Mouse (Mus musculus): ENCODE data around the gene Cenpf. TPM values are rescaled to one million over a fixed set of nuclear protein-coding genes. Genes with fewer than 3 reads are reported as not detected.

The Cenpf gene
- polyA plus RNA-seq (2012; ENCODE audit: insufficient read depth, insufficient read length, missing spikeins) = 15.7 and 17.7 TPM in 2 replicates

DNA sequence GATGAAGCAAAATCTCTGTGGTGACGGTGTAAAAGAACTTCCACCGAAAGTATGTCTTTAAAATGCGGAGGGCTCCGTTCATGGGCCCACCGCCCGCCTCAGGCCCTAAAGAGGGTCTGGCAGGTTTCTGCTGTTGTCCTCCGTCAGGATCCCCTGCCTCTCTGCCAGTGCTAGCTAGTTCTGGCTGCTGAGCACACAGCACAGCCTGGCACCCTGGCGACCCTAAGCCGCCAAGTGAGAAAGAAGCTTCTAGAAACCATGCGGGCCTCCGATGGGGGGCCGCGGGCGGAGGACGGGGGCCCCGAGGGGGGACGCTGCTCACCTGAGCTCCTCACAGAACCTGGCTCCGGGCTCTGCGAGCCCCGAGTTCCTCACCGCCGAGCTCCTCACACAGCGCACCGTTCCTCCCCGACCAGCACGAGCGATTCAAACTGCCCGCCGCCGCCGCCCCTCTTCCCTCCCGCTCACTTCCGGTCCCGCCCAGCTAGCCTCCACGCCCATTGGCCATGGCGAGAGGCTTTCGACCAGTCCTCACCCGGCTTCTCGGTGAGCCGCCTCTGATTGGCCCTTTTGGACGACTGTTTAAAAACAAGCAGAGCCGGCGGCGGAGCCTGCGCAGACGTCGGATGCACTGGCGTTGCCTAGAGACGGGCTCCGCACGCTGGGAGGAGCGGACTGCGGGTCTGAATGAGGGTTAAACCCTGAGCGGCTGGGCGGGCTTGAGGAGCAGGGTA is at the start of gene Cenpf:
TSS of gene Cenpf (minus strand) at position 433 of the 734 bp plus-strand sequence.
- Histone ChIP-seq H3K4me1 (ENCODE audit: control insufficient read depth, insufficient read depth, low read length) (peaks cover 4% of the 10 kb centered on the region; the same call in 1 of the 2 replicates), H3K4me3 (ENCODE audit: insufficient read depth, low read length) (peak within 1 kb of the TSS; percentile 80), H3K27ac (ENCODE audit: insufficient read depth, low read depth, low read length) (no peak within 1 kb of the TSS)
- TF ChIP-seq POLR2A (IDR thresholded peaks at IDR 0.05; ENCODE audit: borderline replicate concordance, low read depth, low read length) (no peak), CTCF (IDR thresholded peaks at IDR 0.05; ENCODE audit: low read depth, low read length) (no peak)

- TF ChIP-seq CTCF (IDR thresholded peaks at IDR 0.05; ENCODE audit: low read depth, low read length) (no peak), POLR2A (IDR thresholded peaks at IDR 0.05; ENCODE audit: borderline replicate concordance, low read depth, low read length) (no peak)
- no peaks in the 10 kb centered on the region for H3K4me1 ChIP-seq (ENCODE audit: control insufficient read depth, insufficient read depth, low read length)
- H3K4me3 ChIP-seq (ENCODE audit: insufficient read depth, low read length) = no peak overlapping the region
- no peak overlapping the region for H3K27ac ChIP-seq (ENCODE audit: insufficient read depth, low read depth, low read length)
Observed at GRCm38 (mm10) chr1:189732156-189732555, 44.3 kb upstream of the Cenpf start.

DNA sequence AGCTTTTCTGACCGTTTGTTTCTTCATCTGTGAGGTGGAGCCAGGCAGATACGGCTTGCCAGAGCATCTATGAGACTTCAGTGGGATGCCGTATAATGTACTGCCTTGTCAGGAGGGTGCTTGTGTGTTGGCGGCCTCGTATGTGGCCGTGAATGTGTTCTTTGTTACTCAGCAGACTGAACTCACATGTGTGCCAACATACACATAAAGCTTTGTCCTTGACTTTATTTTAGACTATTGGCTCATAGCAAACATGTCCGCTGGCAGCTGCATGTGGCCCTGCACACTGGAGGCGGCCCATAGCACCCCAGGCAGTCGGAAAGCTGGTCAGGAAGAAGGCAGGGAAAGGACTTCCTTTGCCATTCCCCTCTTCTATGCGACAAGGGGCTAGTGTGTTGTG is 43.8 kb upstream of the Cenpf start:
- no peak for TF ChIP-seq POLR2A (IDR thresholded peaks at IDR 0.05; ENCODE audit: borderline replicate concordance, low read depth, low read length)
- TF ChIP-seq CTCF (IDR thresholded peaks at IDR 0.05; ENCODE audit: low read depth, low read length) = no peak
- Histone ChIP-seq H3K4me1 (ENCODE audit: control insufficient read depth, insufficient read depth, low read length) (no peaks in the 10 kb centered on the region), H3K4me3 (ENCODE audit: insufficient read depth, low read length) (no peak overlapping the region), H3K27ac (ENCODE audit: insufficient read depth, low read depth, low read length) (no peak overlapping the region)

DNA sequence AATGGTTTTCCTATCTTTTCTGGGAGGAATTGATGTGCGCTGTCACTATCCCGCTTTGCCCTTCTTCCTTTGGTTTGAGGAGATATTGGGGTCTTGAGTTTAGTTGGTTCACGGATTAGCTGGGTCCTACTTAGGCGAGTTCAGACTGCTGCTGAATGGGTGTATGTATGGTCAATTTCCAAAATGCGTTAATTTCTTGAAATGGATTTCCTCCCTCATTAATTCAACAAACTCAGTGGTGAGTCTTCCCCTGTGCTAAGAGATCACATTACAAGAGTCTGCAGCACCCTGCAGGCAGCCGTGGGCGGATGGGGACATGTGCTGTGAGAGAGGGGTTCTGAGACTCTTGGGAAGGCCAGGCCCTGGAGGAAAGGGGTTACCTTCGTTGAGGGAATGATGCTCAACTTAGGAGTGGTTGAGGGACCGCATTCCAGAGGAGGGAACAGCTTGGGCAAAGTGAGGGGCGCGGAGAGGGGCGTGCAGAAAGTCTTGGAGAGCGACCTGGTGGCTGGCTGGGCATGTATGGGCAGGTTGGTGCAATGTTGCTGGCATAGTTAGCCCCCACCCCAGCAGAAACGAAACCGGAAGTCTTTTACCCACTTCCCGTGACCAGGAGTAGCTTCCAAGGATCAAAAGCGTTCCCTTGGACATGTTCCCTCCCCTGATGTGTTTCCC is 41.4 kb upstream of the Cenpf start:
- no peak for TF ChIP-seq POLR2A (IDR thresholded peaks at IDR 0.05; ENCODE audit: borderline replicate concordance, low read depth, low read length)
- no peak for TF ChIP-seq CTCF (IDR thresholded peaks at IDR 0.05; ENCODE audit: low read depth, low read length)
- Histone ChIP-seq H3K4me1 (ENCODE audit: control insufficient read depth, insufficient read depth, low read length) (no peaks in the 10 kb centered on the region), H3K4me3 (ENCODE audit: insufficient read depth, low read length) (no peak overlapping the region), H3K27ac (ENCODE audit: insufficient read depth, low read depth, low read length) (no peak overlapping the region)

GRCm38 (mm10) chr1:189728784-189729115 is 40.9 kb upstream of the Cenpf start:
- TF ChIP-seq POLR2A (IDR thresholded peaks at IDR 0.05; ENCODE audit: borderline replicate concordance, low read depth, low read length) (no peak), CTCF (IDR thresholded peaks at IDR 0.05; ENCODE audit: low read depth, low read length) (no peak)
- Histone ChIP-seq H3K27ac (ENCODE audit: insufficient read depth, low read depth, low read length) (no peak overlapping the region), H3K4me1 (ENCODE audit: control insufficient read depth, insufficient read depth, low read length) (no peaks in the 10 kb centered on the region), H3K4me3 (ENCODE audit: insufficient read depth, low read length) (no peak overlapping the region)

- Histone ChIP-seq H3K4me1 (ENCODE audit: control insufficient read depth, insufficient read depth, low read length) (no peaks in the 10 kb centered on the region), H3K4me3 (ENCODE audit: insufficient read depth, low read length) (no peak within 1 kb of the TSS), H3K27ac (ENCODE audit: insufficient read depth, low read depth, low read length) (no peak within 1 kb of the TSS)
- no peak for TF ChIP-seq CTCF (IDR thresholded peaks at IDR 0.05; ENCODE audit: low read depth, low read length)
- TF ChIP-seq POLR2A (IDR thresholded peaks at IDR 0.05; ENCODE audit: borderline replicate concordance, low read depth, low read length) = no peak
Observed at GRCm38 (mm10) chr1:189727884-189728783, 40.2 kb upstream of the Cenpf start, which contains the start of gene Ptpn14. Ptpn14 (plus strand) TSS chr1:189728268.

GRCm38 (mm10) chr1:189727346-189727883 is 39.5 kb upstream of the Cenpf start:
- Histone ChIP-seq H3K27ac (ENCODE audit: insufficient read depth, low read depth, low read length) (no peak overlapping the region), H3K4me1 (ENCODE audit: control insufficient read depth, insufficient read depth, low read length) (no peaks in the 10 kb centered on the region), H3K4me3 (ENCODE audit: insufficient read depth, low read length) (no peak overlapping the region)
- TF ChIP-seq POLR2A (IDR thresholded peaks at IDR 0.05; ENCODE audit: borderline replicate concordance, low read depth, low read length) = no peak

DNA sequence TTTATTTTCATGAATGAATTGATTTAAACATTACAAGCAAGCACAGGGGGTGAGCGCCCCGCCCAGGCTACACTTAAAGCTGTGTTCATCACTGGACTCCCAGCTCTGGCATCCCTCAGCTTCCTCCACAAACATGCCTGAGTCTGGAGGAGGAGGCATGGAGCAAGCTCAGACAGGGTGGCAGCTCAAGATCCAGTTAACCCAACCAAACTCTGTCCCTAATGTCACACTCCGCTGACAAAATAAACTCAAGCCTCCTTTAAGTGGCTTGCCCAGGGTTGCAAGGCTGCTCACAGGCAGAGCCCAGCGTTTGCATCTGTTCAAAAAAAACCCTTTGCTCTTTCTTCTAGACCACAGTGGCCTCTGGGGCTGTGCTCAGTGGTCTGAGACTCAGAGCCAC is 38.2 kb upstream of the Cenpf start:
- H3K4me3 ChIP-seq (ENCODE audit: insufficient read depth, low read length) = no peak overlapping the region
- no peak overlapping the region for H3K27ac ChIP-seq (ENCODE audit: insufficient read depth, low read depth, low read length)
- H3K4me1 ChIP-seq (ENCODE audit: control insufficient read depth, insufficient read depth, low read length) = no peaks in the 10 kb centered on the region
- TF ChIP-seq POLR2A (IDR thresholded peaks at IDR 0.05; ENCODE audit: borderline replicate concordance, low read depth, low read length) (no peak), CTCF (IDR thresholded peaks at IDR 0.05; ENCODE audit: low read depth, low read length) (no peak)

GRCm38 (mm10) chr1:189718600-189718999 is 30.7 kb upstream of the Cenpf start:
- H3K4me1 ChIP-seq (ENCODE audit: control insufficient read depth, insufficient read depth, low read length) = no peaks in the 10 kb centered on the region
- TF ChIP-seq CTCF (IDR thresholded peaks at IDR 0.05; ENCODE audit: low read depth, low read length) (no peak), POLR2A (IDR thresholded peaks at IDR 0.05; ENCODE audit: borderline replicate concordance, low read depth, low read length) (no peak)
- H3K4me3 ChIP-seq (ENCODE audit: insufficient read depth, low read length) = no peak overlapping the region
- no peak overlapping the region for H3K27ac ChIP-seq (ENCODE audit: insufficient read depth, low read depth, low read length)
